Mouse (Mus musculus) G1E-ER4 (cell line): Measurements from ENCODE around the gene Las1l. TPM values are rescaled to one million over a fixed set of nuclear protein-coding genes. Genes with fewer than 3 reads are reported as not detected.

ENCODE experiments used
- GATA1 ChIP-seq: IDR thresholded peaks from one replicate; pipeline ENCODE4 v1.8.0; 2012; ENCODE audit warnings: low read length, inconsistent platforms
- polyA plus RNA-seq: library from polyadenylated mRNA; stranded (reverse); fragments of >175 nt; gene quantifications from 2 replicates; pipeline ENCODE4 v1.2.3, GENCODE M21; 2012

Las1l gene
- 21.4 and 21.9 TPM in 2 replicates for polyA plus RNA-seq

DNA sequence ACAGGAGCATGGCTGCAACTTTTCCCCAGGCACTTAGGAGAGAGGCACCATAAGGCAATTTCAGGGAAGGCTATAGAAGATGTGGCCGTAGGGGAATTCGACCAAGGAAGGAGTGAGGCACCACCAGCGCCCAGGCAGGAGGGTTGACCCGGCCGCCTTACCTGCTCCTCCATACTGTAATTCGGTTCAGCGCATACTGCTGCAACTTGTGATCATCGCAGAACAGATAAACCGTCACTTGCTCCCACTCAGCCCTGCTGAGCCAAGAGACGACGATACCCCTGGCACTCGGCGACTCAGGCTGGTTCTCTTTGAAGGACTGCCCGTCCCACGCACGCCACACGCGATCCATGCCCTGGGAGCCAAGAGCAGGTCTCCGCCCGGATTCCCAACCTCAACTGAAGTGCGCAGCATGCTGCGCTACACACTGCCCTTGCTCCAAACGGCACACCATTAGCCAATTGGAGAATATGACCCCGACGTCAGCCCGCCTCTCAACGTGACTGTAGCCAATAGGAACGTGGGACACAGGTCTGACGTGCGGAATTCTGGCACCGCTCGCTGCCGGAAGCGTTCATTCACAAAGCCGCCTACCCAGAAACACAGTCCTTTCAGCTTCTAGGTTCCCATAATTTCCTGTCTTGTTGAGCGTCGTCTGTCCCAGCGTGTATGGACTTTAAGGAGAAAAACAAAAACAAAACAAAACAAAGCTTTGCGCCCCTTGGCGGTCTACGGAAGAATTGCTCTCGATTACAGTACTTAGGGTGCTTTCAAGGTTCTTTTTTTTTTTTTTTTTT is at the start of gene Las1l:
Gene Las1l (minus strand): TSS at position 466 of the 797 bp plus-strand sequence.
- TF ChIP-seq GATA1: no peak

DNA sequence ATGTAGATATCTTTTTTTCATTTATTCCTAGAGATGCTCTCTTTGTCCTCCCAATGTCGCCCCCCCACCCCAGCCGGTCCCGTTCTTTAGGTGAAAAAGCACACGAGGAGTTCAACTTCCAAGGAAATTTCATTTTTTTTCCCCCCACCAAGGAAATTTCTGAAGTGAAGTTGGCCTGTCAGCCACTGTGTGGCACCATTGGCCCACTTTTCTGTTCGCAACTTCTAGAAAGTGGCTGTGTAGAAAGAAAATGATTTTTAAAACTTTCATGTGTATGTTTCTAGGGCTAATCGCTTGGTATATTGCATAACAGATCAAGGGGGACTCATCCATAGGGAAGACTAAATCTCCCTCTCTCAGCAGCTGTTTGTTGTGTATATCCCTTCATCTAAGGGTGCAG is 49.6 kb upstream of the Las1l start:
- TF ChIP-seq GATA1: no peak

DNA sequence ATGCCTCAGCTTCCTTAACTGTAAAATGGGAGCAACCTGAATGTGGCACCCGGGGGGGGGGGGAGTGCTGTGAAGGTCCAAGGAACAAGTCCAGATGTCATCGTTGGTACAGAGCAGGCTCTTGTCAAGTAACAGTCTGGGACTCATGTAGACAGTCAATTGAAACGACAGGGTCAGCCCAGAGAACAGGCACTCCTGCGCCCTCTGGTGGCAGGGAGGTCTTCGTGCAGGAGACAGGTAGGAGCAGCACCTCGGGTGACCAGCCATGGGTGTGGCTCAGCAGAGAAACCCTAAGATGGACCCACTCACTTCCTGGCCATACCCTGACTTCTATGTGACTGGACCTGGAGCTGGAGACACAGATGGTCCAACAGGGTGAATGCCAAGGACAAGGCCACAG is 42.8 kb upstream of the Las1l start:
- TF ChIP-seq GATA1: no peak

DNA sequence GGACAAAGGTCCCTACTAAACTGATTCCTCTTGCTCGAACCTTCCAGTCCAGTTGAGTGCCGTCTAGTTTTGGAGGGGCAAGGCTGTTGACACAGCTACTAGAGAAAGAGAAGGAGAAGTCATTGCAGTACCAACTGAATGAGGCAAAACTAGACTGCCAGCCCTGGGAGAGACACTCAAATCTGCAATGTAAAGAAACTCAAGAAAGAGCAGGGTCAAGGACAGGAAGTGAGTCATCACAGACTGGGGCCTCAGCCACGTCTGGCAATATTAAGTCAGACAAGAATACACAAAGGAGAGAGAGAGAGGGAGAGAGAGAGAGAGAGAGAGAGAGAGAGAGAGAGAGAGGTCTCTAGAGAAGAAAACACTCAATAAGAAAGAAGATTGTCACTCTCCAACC is 36.4 kb upstream of the Las1l start:
- TF ChIP-seq GATA1: no peak

DNA sequence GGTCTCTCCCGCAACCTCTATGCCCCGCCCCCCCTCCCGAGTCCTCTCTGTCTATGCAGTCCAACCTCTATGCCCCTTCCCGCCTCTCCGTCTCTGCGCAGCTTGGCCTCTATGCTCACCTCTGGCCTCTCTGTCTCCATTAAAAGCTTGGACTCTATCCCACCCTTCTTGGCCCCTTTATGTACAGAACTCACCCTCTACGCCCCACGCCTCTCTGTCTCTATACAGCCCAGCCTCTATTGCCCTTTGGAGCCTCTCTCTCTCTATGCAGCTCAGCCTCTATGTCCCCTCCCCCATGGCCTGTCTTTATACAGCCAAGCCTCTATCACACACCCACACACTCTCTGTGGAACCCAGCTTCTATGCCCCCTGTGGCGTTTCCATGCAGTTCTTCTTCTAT is 13.2 kb upstream of the Las1l start:
- TF ChIP-seq GATA1: no peak

DNA sequence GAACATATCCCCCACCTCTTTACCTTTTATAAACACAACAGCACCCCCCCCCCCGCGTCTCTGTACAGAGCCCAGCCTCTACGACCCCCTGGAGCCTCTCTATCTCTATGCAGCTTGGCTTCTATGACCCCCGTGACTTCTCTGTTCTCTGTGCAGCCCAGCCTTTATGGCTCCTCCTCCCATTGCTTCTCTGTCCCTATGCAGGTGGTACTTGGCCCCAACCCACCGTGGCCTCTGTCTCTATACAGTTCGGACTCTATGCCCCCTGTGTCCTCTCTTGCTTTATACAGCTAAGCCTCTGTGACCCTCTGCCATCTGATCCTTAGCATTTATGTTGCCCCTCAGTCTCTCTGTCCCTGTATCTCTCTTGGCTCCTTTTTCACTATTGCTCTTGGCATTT is 12.4 kb upstream of the Las1l start:
- TF ChIP-seq GATA1: no peak

DNA sequence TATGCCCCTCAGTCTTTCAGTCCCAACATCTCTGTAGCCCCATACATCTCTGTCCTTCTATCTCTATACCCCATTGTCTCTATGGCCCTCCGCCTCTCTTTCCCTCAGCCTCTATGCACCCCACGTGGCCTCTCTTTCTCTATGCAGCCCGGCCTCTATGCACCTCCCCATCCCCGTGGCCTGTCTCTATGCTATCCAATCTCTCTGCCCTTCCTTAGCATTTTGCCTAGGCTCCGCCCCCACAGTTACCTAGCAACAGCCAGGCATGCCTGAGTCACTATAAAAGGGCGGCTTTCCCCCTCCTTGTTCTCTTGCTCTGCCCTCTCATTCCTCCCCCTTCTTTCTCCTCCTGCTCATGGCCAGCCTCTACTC is 11.8 kb upstream of the Las1l start:
- TF ChIP-seq GATA1: no peak

DNA sequence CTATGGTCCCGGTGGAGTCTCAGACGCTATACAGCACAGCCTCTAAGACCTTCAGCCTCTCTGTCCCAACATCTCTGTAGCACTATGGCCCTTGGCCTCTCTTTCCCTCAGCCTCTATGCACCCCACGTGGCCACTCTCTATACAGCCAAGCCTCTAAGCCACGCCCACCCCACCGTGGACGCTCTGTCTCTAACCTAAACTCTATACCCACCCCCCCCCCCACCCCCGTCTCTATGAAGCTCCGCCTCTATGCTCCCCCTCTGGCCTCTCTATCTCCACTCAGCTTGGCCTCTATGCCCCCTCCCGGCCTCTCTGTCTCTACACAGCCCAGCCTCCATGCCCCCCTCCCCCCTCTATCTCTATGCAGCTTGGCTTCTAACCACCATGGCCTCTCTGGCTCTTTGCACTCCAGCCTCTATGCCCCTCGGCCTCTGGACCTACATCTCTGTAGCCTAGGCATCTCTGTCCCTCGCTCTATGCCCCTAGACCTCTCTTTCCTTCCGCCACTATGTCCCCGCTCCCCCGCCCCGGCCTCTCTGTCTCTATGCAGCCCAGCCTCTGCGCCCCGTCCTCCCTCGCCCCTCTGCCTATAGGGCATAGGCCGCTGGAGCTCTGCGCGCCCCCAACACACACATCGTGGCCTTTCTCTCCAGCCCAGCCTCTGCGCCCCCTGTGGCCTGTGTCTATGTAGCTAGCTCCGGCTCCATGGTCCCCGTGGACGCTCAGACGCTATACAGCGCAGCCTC is 11.3 kb upstream of the Las1l start:
- TF ChIP-seq GATA1: no peak

DNA sequence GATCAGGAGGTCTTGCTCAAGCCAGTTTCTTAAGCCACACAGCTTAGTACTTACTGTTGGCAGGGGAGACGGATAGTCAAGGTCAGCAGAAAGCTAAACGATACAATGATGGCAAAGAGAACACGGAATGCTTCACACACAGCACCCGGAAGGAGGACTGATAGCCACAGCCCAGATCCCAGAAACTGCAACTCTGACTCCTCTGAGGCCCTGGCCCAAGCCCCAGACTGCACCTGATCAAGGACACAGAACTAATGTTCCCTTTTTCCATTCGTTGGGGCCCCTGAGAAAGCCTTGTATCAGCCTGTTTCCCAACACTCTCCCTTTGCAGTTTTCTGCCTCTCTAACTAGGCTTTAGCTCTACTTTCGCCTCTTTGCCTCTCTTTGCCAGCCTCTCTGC is 8.3 kb upstream of the Las1l start:
- no peak for TF ChIP-seq GATA1

DNA sequence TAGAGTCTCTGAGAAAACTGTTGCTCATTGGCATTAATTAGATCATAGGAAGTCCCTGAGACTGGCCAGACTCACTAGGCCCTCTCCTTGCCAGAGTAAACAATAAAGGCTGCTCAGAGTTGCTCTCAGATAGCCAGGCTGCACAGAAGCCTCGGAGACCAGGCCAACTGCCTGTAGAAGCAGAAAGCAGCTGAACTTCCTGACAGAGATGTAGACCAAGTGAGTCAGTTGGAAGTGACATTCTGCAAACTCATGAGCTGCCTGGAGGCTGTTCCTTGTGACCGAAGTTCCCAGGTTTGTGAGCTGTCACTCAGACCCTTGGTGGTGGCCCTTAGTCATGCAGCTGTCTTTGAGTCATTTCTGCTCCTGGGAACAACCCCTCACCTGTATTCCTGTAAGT is 6.6 kb upstream of the Las1l start:
- TF ChIP-seq GATA1: no peak

DNA sequence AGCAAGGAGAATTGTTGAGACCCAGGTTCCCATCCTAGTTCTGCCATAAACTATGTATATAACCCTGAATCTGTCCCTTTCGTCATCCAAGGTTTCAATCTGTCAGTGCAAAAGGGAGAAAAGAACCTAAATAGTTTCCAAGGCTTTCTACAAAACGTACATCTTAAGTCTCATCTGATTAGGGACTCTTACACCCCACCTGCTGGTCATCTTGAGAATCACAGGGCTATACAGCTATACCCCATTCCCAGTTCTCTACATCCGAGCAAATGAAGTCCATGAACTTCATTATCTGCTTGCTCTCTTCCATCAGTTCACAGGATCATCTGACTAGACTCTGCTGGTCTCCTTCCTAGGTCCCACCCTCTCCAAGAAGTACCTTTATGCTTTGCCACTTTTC is 6.0 kb downstream of the Las1l start:
- no peak for TF ChIP-seq GATA1

DNA sequence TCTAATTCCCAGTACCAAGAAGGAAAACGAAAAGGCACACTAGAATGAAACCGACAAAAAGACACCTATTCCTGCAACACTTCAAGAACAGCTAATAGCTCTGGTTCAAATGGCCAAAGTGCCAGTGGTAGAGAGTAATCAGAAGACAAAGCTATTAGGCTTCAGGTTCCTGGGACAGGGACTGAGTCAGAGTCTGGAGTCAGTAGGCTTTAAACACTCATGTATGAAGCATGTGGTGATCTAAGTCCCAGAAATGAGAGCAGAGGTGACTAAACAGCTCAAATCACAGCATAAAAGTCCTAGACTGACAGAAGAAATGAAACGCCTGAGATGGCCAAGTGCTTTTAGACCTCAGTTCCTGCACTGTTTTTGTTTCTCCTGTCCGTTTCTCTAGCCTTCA is 8.6 kb downstream of the Las1l start:
- TF ChIP-seq GATA1: no peak

DNA sequence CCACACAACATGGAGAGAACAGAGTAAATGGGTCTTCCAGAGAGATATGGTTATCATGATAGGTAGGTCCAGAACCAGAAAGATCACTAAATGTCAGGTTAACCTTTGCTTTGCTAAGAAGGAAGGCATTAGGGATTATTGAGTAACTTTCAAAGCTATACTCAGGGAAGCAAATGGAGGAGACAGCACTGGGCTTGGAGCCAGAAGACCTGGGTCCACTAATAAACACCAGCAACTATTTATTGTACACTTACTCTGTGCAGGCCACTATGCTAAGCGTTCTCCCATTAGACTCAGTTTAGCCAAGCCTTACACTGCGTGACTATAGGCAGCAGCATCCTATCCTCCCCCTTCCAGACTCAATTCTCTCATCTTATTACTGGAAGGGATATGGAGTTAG is 11.3 kb downstream of the Las1l start:
- no peak for TF ChIP-seq GATA1

DNA sequence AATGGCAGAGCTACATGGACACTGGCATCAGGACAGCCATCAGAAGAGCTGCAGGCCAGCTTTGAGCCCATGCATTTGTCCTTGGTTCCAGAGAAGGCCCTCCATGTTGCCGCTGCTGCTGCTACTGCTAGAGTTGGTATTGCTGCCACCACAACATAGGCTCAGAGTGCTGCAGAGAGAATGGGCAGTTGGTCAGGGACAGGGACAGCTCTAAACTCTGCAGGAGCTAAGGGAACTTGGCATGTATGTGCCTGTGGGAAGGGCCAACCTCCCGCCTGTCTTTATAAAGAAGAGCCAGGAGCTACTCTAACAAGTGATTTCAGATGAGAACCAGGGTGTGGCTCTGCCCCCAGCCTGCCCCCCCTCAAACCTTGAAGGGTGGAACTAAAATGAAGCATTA is 21.3 kb downstream of the Las1l start:
- TF ChIP-seq GATA1: no peak

DNA sequence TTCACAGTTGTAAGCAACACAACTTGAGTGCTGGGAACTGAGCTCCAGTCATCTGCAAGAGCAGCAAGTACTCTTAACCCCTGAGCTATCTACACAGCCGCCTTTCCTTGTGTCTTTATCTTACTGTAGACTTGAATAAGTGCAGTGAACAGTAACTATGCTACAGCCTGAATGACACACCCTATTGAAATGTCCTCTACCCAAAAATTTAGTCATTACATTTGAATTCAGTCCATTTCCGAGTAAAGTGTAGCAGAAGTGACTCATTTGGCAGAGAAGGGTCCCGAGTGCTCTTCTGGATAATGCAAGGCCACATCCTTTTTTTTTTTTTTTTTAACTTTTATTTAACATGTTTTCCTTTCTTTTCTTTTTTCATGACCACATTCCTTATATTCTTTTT is 54.0 kb downstream of the Las1l start:
- no peak for TF ChIP-seq GATA1

Other genes starting within 250 kb of the Las1l start
- gene Zc3h12b, start 245.3 kb downstream of the Las1l start, polyA plus RNA-seq: not detected in 2 replicates
- gene Msn, start 139.1 kb upstream of the Las1l start, polyA plus RNA-seq: 22.6 and 67.3 TPM in 2 replicates